Mouse (Mus musculus) hindbrain, postnatal 0 days (tissue): ENCODE measurements around the gene Itch. TPM values are rescaled to one million over a fixed set of nuclear protein-coding genes. Genes with fewer than 3 reads are reported as not detected.
"Not testable (repeated sequence)": the region's sequence is repeated elsewhere in the genome, so short reads cannot be mapped to it uniquely, and the experiment has no call there.

Source experiments
- ATAC-seq: fragments of 200-750 bp; cut with Nextera tagmentation; 2 replicates; pipeline ENCODE4 v1.8.0; 2017; ENCODE audit warnings: mild to moderate bottlenecking, moderate TSS enrichment, moderate library complexity
- DNase-seq: peaks from one replicate; pipeline ENCODE4 v3.0.0-alpha.2; 2015; ENCODE audit warnings: low spot score
- H3K27ac ChIP-seq: fragments of 300-500 bp; sonication (generic); 2 replicates; pipeline ENCODE4 v1.5.1; 2014; ENCODE audit warnings: mild to moderate bottlenecking
- H3K27me3 ChIP-seq: fragments of 300-500 bp; sonication (generic); 2 replicates; pipeline ENCODE4 v1.6.1; 2014; ENCODE audit warnings: low read length, mixed read lengths; ENCODE audit not compliant: insufficient read depth
- H3K36me3 ChIP-seq: fragments of 300-500 bp; sonication (generic); 2 replicates; pipeline ENCODE4 v1.6.1; 2014; ENCODE audit warnings: low read length, mixed read lengths; ENCODE audit not compliant: insufficient read depth
- H3K4me1 ChIP-seq: fragments of 300-500 bp; sonication (generic); 2 replicates; pipeline ENCODE4 v1.6.1; 2014; ENCODE audit warnings: antibody characterized with exemption, low read length, mixed read lengths; ENCODE audit not compliant: insufficient read depth
- H3K4me2 ChIP-seq: fragments of 300-500 bp; sonication (generic); 2 replicates; pipeline ENCODE4 v1.6.1; 2014; ENCODE audit warnings: low read depth, mild to moderate bottlenecking, low read length, moderate library complexity, mixed read lengths
- H3K4me3 ChIP-seq: fragments of 300-500 bp; sonication (generic); 2 replicates; pipeline ENCODE4 v1.5.1; 2014; ENCODE audit warnings: low read length
- H3K9ac ChIP-seq: fragments of 300-500 bp; sonication (generic); replicated peaks from 2 replicates; pipeline ENCODE4 v1.6.1; 2014; ENCODE audit warnings: mild to moderate bottlenecking, low read length, moderate library complexity, mixed read lengths
- H3K9me3 ChIP-seq: fragments of 300-500 bp; sonication (generic); 2 replicates; pipeline ENCODE4 v1.6.1; 2016; ENCODE audit warnings: low read length, mixed read lengths
- CTCF ChIP-seq: IDR thresholded peaks from 2 replicates; pipeline ENCODE4 v1.5.1; 2016; ENCODE audit warnings: antibody characterized with exemption, control low read depth, low read depth
- WGBS: fragments of 180-500 bp; shearing (Covaris S2); extraction: QIAGEN DNeasy Blood & Tissue Kit; methylation state at CpG from one replicate; pipeline ENCODE4 v1.1.7; 2014; 5-methylcytosine and 5-hydroxymethylcytosine counted together
- polyA plus RNA-seq: library from polyadenylated mRNA; unstranded; fragments of >200 nt; fragmentation: Nextera tagmentation; extraction: Ambion mirVana; gene quantifications from 2 replicates; pipeline ENCODE4 v1.2.1, GENCODE M21; 2015
- total RNA-seq: library from RNA; depleted of rRNA; stranded (reverse); fragments of >200 nt; gene quantifications from 2 replicates; pipeline ENCODE4 v1.2.3, GENCODE M21; 2014

The Itch gene
- total and polyA plus RNA-seq, 2 experiments from 2014 or later, result 22.2 to 32.5 TPM

DNA sequence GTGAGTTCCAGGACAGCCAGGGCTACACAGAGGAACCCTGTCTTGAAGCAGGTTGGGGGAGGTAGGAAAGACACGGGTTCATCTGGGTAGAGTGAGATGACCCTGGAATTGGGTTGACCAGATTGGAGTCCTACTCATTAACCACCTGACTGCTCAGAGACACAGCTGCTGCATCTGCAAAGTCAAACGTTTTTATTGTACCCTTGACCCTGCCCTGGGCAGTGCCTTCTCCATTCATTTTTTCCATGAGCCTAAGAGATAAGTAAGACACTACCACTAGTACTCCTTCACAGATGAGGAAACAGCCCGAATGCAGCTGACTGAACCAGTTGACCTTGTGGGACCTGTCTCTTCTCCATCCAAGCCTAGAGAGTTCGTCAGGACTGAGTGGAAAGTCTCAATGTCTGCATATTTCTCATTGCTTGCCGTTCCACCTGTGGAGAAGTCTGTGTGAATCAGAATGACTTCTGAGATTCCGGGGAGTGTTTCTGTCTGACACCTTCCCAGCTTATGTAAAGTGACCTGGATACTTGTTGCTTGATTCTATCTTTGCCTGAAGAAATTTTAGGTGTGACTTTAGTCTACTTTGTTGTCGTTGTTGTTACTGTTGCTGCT lies 18.0 kb upstream of the Itch start:
- Histone ChIP-seq H3K9ac (no peak overlapping the region), H3K27me3 (no peaks in the 10 kb centered on the region), H3K4me1 (no peaks in the 10 kb centered on the region), H3K4me2 (no peak overlapping the region), H3K27ac (no peak overlapping the region), H3K9me3 (no peaks in the 10 kb centered on the region), H3K36me3 (no peaks in the 10 kb centered on the region), H3K4me3 (no peak overlapping the region)
- ATAC-seq (no peak), DNase-seq (no peak)
- no peak for TF ChIP-seq CTCF
- 73% methylated on average over 7 of the region's 7 CpGs for WGBS

DNA sequence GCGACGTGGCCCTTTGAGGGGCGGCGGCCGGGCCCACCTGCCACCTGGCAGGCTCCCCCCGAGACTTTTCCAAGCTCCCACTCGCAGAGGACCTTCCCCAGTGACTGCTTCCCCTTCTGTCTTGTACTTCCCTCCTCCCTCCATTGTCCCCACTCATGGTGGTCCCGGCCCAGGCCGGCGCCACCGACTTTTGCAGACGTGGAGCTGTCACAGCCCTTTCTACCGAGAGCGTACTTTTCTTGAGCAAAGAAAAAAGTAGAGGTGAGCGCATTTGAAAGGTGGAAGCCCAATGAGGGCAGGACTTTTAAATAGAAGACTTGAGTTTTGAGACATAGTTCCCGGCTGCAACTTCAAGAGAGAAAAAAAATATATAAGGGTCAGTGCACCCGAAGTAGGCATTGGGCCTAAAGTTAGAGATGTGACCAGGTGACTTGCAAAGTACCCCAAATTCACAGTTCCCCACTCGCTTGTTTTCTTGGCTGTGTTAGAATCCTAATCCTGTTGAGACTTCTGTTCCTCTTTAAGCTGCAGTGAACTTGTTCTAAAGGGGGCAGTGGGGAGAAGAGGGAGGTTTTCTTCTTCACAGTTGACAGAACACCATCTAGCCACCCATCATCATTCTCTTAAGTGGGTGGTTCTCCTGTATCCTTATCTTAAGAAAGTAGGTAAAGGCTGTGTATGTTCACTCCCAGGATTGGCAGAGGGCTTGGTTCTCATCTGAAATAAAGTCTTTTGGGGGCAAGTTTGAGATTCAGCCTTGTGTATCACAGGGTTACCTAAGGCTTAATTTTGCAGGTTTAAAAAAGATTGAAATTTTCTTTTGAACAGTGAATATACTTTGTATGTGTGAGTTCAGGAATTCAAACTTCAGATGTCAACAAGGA lies 910 bp downstream of the Itch start:
- H3K4me1 ChIP-seq, result peaks cover 9% of the 10 kb centered on the region
- H3K4me3 ChIP-seq, result peak overlapping the region; percentile 91
- 1% methylated on average over 12 of the region's 18 CpGs for WGBS
- H3K9ac ChIP-seq, result peak overlapping the region; percentile 95
- H3K9me3 ChIP-seq, result no peaks in the 10 kb centered on the region
- peaks cover 12% of the 10 kb centered on the region; the same call in 1 of the 2 replicates for H3K36me3 ChIP-seq
- DNase-seq (peak; percentile 16), ATAC-seq (peak; percentile 34; the same call in 1 of the 2 replicates)
- peak overlapping the region; percentile 66 for H3K4me2 ChIP-seq
- no peak for TF ChIP-seq CTCF
- H3K27ac ChIP-seq, result peak overlapping the region; percentile 92
- H3K27me3 ChIP-seq, result no peaks in the 10 kb centered on the region

DNA sequence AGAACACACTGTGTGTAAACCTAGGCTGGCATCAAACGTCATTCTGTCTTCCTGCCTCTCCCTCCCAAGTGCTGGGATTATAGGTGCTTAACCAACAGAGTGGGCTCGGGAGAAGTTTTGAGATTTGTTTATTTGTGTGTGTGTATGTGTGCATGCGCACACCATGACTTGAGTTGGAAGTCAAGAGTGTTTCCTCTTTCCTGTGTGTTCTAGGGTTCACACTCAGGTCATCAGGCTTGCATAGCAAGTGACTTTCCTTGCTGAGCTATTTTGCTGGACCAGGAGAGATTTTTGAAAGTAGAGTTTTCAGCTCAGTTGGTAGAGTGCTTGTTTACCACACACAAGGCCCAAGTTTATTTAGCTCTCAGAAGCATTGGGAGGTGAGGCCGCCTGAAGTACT lies 1.8 kb downstream of the Itch start:
- Histone ChIP-seq H3K4me3 (no peak overlapping the region), H3K4me2 (peak overlapping the region; percentile 66; the same call in 1 of the 2 replicates), H3K4me1 (peaks cover 9% of the 10 kb centered on the region), H3K9me3 (no peaks in the 10 kb centered on the region), H3K9ac (no peak overlapping the region), H3K27me3 (no peaks in the 10 kb centered on the region), H3K36me3 (peaks cover 16% of the 10 kb centered on the region; the same call in 1 of the 2 replicates), H3K27ac (no peak overlapping the region)
- DNase-seq (no peak), ATAC-seq (no peak)
- WGBS, result 73% methylated on average over 4 of the region's 4 CpGs
- TF ChIP-seq CTCF, result no peak

DNA sequence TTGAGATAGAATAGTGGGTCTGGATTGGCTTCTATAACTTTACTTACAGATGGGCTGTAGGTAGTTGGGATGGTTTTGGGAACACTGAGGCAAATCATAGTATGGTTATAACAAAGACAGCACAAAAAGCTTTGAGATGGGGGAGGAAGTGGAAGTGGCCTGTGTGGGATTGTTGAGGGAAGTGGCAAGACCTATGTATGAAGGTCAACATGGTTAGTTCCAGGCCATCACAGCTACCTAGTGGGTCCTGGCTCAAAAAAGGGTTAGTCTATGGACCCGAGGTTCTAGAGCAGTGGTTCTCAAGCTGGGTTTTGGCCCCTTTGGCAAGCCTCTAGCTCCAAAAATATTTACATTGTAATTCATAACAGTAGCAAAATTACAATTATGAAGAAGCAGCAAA lies 2.2 kb downstream of the Itch start:
- Histone ChIP-seq H3K4me2 (no peak overlapping the region), H3K9me3 (no peaks in the 10 kb centered on the region), H3K4me3 (no peak overlapping the region), H3K27ac (no peak overlapping the region), H3K36me3 (peaks cover 20% of the 10 kb centered on the region; the same call in 1 of the 2 replicates), H3K27me3 (no peaks in the 10 kb centered on the region), H3K9ac (no peak overlapping the region), H3K4me1 (peaks cover 9% of the 10 kb centered on the region)
- no peak for ATAC-seq
- TF ChIP-seq CTCF, result no peak
- DNase-seq, result no peak
- 89% methylated on average over 1 of the region's 1 CpGs for WGBS

DNA sequence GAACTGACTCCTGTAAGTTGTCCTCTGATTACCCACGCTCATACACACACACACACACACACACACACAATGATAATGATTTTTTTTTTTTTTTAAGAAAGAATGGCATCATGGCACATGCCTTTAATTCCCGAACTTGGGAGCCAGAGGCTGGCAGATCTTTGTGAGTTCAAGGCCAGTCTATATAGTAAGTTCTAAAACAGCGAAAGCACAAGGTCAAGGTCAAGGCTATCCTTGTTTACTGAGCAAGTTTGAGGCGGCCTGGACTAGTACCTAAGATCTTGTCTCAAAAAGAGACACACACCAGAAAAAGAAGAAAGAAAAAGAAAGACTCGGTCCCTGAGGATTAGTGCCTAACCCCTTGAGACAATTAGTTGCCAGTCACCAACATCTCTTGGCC lies 7.7 kb downstream of the Itch start:
- peaks cover 39% of the 10 kb centered on the region; the same call in 1 of the 2 replicates for H3K36me3 ChIP-seq
- H3K9ac ChIP-seq, result no peak overlapping the region
- WGBS, result 90% methylated on average over 5 of the region's 5 CpGs
- TF ChIP-seq CTCF, result no peak
- DNase-seq (no peak), ATAC-seq (no peak)
- no peak overlapping the region for H3K4me2 ChIP-seq
- H3K9me3 ChIP-seq, result no peaks in the 10 kb centered on the region
- no peak overlapping the region for H3K27ac ChIP-seq
- H3K4me1 ChIP-seq, result no peaks in the 10 kb centered on the region
- H3K4me3 ChIP-seq, result no peak overlapping the region
- H3K27me3 ChIP-seq, result no peaks in the 10 kb centered on the region

DNA sequence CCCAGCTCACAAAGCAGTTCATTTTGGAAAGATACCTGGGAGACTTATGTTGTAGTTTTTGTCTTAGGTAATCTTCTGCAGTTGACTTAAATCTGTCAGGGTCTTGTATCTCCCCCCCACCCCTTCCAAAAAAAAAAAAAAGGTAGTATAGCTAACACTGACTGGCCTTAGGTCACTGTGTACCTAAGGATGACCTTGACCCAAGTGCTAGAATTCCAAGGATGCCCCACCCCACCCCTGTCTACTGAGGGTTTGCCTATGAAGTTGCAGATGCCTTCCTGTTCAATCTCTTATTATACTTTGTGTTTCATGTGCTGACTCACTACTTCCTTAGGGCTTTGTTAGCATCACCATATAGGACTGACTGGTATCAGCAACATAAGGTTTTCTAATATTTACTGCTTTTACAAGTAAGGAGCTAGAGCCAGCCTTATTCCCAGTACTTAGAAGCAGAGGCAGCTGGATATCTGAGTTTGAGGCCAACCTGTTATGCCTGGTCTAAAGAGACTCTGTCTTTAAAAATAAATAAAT lies 8.8 kb downstream of the Itch start:
- Histone ChIP-seq H3K27me3 (no peaks in the 10 kb centered on the region), H3K27ac (no peak overlapping the region), H3K9me3 (no peaks in the 10 kb centered on the region), H3K9ac (no peak overlapping the region), H3K36me3 (peaks cover 46% of the 10 kb centered on the region), H3K4me2 (no peak overlapping the region), H3K4me1 (no peaks in the 10 kb centered on the region), H3K4me3 (no peak overlapping the region)
- DNase-seq (no peak), ATAC-seq (no peak)
- TF ChIP-seq CTCF, result no peak

DNA sequence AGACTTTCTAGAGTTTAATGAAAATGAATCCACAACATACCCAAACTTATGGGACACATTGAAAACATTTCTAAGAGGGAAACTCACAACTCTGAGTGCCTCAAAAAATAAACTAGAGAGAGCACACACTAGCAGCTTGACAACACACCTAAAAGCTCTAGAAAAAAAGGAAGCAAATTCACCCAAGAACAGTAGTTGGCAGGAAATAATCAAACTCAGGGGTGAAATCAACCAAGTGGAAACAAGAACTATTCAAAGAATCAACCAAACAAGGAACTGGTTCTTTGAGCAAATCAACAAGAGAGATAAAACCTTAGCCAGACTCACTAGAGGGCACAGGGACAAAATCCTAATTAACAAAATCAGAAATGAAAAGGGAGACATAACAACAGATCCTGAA lies 16.0 kb downstream of the Itch start:
- DNase-seq, H3K27ac ChIP-seq, H3K4me2 ChIP-seq, H3K4me3 ChIP-seq, H3K9ac ChIP-seq, H3K9me3 ChIP-seq, H3K27me3 ChIP-seq, H3K4me1 ChIP-seq, ATAC-seq: not testable (repeated sequence)
- H3K36me3 ChIP-seq, result peaks cover 23% of the 10 kb centered on the region
